Mouse (Mus musculus) heart, adult 11 months (tissue): ENCODE results near the gene Vamp2.

Source experiments
- DNase-seq: peaks from one replicate; pipeline ENCODE4 v3.0.0; 2022

Vamp2 gene

DNA sequence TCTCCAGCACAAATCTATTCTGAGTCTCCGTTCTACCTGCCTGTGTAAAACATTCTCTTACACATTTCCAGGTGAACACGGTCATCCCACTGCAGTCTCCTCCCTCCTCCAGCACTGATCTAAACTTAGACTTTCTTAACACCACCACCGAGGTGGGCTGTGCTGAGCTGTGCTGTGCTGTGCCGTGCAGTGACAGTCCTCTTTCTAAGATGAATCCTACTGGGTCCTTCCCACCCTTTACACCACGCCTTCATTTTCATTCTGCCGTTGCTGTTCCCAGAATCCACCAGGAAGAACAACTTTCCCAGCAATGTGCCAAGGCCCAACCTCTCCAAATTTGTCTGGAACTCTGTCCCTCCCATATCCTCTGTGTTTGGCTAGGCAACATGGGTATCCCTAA is 1.9 kb upstream of the Vamp2 start:
- peak; percentile 90 for DNase-seq

GRCm38 (mm10) chr11:69087082-69087481 is 1.2 kb upstream of the Vamp2 start:
- peak; percentile 96 for DNase-seq

- DNase-seq: peak; percentile 89
Observed at GRCm38 (mm10) chr11:69087597-69087996, 693 bp upstream of the Vamp2 start.

DNA sequence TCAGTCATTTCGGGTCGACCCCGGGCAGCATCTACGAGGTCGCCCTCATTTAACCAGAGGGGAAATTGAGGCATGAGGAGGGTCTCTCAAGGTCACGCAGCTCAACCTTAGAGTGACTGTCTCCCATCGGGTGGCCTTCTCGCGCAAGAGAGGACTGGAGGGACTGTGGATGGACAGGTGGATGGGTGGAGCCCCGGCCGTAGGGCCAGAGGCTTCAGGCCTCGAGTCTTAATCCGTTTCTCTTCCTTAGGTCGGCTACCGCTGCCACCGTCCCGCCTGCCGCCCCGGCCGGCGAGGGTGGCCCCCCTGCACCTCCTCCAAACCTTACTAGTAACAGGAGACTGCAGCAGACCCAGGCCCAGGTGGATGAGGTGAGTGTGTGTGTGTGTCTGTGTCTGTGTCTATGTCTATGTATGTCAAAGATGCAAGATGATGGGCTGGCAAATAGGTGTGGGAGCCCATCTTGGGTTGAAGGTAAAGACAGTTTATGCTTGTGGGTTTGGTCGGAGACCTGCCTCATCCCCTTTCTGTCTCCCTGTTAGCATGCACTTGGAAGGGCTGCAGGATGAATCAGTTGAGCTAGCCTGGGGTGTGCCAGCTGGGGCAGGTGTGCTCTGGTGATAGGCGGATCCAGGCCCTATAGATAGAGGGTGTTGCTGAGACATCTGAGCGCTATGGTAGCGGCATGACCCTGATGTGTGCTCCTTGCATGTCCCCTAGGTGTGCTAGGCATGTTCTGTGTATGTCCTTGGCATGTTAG is 746 bp downstream of the Vamp2 start:
- DNase-seq: peak; percentile 95

- no peak for DNase-seq
Observed at GRCm38 (mm10) chr11:69089616-69090290, 1.5 kb downstream of the Vamp2 start.

- peak; percentile 91 for DNase-seq
Observed at GRCm38 (mm10) chr11:69090367-69090766, 2.1 kb downstream of the Vamp2 start.

- DNase-seq: peak; percentile 95
Observed at GRCm38 (mm10) chr11:69091566-69092385, 3.5 kb downstream of the Vamp2 start.

GRCm38 (mm10) chr11:69092386-69092751 is 4.1 kb downstream of the Vamp2 start:
- DNase-seq: peak; percentile 98

DNA sequence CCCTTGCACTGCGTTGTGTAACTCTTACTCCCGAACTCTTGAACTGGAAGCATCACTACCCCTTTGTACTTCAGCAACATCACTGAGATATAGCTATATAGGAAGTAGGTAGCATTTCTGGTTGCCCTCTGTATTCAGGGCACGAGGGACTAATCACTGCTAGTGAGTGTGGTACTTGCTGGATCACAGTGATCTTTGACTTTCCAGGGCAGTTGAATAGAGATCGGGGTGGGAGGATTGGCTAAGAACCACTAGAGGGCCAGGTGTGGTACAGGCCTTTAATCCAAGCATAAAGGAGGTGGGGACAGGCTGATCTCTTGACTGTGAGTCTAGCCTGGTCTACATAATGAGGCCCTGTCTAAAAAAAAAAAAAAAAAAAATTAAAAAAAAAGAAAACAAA is 4.6 kb downstream of the Vamp2 start:
- DNase-seq: no peak

DNA sequence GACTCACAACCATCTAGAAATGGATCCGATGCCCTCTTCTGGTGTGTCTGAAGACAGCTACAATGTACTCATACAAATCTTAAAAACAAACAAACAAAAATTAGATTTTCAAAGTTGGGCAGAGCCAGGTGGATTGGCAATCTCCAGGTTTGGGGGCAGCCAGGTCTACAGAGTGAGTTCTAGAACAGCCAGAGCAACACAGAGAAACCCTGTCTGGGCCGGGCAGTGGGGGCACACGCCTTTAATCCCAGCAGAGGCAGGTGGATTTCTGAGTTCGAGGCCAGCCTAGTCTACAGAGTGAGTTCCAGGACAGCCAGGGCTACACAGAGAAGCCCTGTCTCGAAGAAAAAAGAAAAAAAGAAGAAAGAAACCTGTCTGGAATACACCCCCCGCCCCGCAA is 5.6 kb downstream of the Vamp2 start:
- peak; percentile 93 for DNase-seq

- DNase-seq: peak; percentile 100
Observed at GRCm38 (mm10) chr11:69094697-69095429, 6.6 kb downstream of the Vamp2 start, which contains the start of gene Per1. TSS of gene Per1 (plus strand) at chr11:69095217.

GRCm38 (mm10) chr11:69095511-69096231 is 7.4 kb downstream of the Vamp2 start:
- DNase-seq: peak; percentile 97

DNA sequence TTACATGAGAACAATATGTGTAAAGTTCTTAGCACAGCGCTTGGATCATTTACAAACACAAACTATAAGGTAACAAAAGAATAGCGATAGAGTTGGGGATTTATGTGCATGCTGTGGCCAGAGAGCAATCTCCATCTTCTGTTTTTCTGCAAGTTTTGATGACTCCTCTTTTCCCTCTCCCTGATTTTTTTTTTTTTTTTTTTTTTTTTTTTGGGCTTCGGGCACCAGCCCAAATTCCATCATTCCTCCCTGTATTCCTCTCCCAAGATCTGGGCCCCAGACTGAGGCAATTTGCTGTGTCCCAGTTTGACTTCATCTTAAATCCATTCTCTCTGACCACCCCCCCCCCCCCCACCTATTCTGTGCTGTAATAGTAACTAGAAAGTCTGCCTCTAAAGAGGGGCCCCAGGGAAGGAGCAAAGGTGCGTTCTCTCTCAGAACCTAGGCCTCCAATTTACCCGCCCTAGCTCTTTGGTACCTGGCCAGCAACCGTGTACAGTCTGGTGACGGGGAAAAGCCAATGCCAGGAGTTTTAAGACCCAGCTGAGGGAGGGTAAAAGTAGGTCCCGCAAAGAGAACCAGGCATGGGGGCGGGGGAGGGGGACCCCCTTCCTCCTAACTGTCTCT is 8.2 kb downstream of the Vamp2 start:
- DNase-seq: no peak

DNA sequence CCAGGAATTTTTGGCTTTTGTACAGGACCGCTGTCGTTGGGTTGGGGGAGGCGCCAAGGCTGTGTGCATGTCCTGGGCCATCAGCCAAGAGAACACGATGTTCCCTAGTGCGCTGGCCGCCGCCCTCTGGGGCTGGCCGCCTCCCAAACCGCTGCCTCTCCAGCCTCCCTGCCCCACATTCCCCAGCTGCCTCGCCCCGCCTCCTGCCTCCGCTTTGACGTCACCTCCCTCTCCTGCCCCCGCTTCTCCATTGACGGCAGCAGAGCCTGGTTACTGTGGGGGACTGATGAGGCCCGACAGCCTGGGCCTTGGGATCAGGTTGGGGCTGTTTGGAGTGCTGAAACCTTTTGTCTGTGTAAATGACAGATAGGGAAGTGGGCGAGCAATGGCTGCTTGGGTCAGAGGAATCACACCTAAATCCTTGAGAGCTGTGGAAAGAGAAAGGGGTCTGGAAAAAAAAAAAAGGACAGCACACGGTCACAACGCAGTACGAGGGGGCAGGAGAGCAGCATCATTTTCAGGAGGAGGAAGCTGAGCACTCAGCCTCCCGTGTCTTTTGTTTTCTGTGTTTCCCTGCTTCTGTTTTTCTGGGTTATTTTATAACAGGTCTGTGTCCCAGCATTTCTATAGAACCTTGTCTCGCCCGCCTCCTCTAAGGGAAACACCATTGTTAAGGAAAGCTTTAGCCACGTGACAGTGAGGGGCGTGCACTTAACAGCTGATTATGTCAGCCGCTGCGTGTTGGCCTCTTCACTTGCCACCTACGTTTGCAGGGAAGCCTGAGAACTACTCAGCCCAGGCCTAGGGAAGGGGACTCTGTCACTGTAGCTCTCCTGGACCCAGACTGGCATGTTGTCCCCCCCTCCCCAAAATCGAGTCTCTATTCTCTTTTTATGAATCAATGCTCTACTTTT is 9.0 kb downstream of the Vamp2 start:
- DNase-seq: peak; percentile 100

- DNase-seq: no peak
Observed at GRCm38 (mm10) chr11:69098039-69098761, 9.9 kb downstream of the Vamp2 start.

GRCm38 (mm10) chr11:69098762-69099091 is 10.4 kb downstream of the Vamp2 start:
- DNase-seq: peak; percentile 100

DNA sequence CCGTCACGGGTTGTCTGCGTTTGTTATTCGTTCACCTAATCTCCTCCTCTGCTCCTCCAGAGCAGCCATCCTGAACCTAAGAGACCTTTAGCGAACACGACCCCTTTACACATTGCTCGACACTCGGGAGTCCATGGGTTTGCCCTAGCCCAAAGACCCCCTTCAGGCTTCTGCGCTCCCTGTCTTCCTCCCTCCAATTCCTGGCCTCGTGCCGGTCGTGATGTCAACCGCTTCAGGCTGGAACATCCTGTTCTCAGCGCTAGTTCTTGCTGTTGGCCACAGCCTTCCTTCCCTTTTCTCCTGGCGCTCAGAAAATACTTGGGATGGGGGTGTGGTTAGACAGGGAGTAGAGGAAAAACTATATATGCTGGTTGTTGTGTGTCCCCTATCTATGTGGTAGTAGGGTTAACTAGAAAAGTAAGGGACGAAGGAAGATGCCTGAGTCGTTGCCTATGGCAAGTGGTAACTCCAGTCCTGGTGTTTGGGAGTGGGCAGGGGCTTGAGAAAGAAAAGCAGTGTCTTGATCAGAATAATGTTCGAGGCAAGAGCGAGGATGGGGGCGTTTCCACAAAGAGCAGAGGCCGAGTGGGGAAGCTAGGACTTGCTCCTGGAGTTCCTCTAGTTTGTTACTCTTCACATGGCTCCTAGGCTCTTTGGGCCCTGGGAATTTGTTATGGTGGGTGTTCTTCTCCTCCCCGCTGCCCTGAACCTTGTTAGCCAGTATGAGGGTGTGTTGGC is 11.1 kb downstream of the Vamp2 start:
- DNase-seq: peak; percentile 99

GRCm38 (mm10) chr11:69099915-69100345 is 11.6 kb downstream of the Vamp2 start:
- DNase-seq: peak; percentile 100
